Mouse (Mus musculus) neutrophil, adult 65 days (primary cell): ENCODE data around the gene Sptlc2. TPM values are rescaled to one million over a fixed set of nuclear protein-coding genes. Genes with fewer than 3 reads are reported as not detected.

ENCODE experiments used
- total RNA-seq: library from RNA; stranded (reverse); gene quantifications from 2 replicates; pipeline ENCODE4 v1.2.4, GENCODE M21; 2023

The Sptlc2 gene
- 125 and 146 TPM in 2 replicates for total RNA-seq

GRCm38 (mm10) chr12:87388122-87388774, at the start of gene Sptlc2:
Gene Sptlc2, minus strand, starts transcription at chr12:87388355.

GRCm38 (mm10) chr12:87299657-87300440, 88.3 kb downstream of the Sptlc2 start, which contains the start of gene Ism2:
Gene Ism2, minus strand, starts transcription at chr12:87299705.

GRCm38 (mm10) chr12:87266108-87266826, 121.9 kb downstream of the Sptlc2 start, which contains the start of the genes Vipas39 and Ahsa1:
Gene Vipas39, minus strand, starts transcription at chr12:87266256.
Gene Ahsa1, plus strand, starts transcription at chr12:87266479.

Other genes starting within 250 kb of the Sptlc2 start
- 5.6 and 7.8 TPM in 2 replicates for gene Gstz1, start 241.2 kb downstream of the Sptlc2 start, total RNA-seq
- 1.6 and 4.3 TPM in 2 replicates for gene Pomt2, start 240.4 kb downstream of the Sptlc2 start, total RNA-seq
- not detected in 2 replicates for gene Samd15, start 188.6 kb downstream of the Sptlc2 start, total RNA-seq
- gene Tmed8, start 187.9 kb downstream of the Sptlc2 start, total RNA-seq: 9.0 and 13.3 TPM in 2 replicates
- 1.3 and 1.8 TPM in 2 replicates for gene Noxred1, start 149.6 kb downstream of the Sptlc2 start, total RNA-seq
- gene Vipas39, start 122.1 kb downstream of the Sptlc2 start, total RNA-seq: 23.2 and 26.0 TPM in 2 replicates
- 59.2 and 70.0 TPM in 2 replicates for gene Ahsa1, start 121.9 kb downstream of the Sptlc2 start, total RNA-seq
- not detected in 2 replicates for gene Ism2, start 88.7 kb downstream of the Sptlc2 start, total RNA-seq
- 13.6 and 32.8 TPM in 2 replicates for gene Slirp, start 55.5 kb upstream of the Sptlc2 start, total RNA-seq
- gene Alkbh1, start 55.7 kb upstream of the Sptlc2 start, total RNA-seq: 23.0 and 33.5 TPM in 2 replicates
- gene Snw1, start 83.9 kb upstream of the Sptlc2 start, total RNA-seq: 43.1 and 45.3 TPM in 2 replicates
- gene Gm5788, start 106.4 kb upstream of the Sptlc2 start, total RNA-seq: not detected in 2 replicates
- gene Gm8300, start 126.0 kb upstream of the Sptlc2 start, total RNA-seq: not detected in 2 replicates
- not detected in 2 replicates for gene Oog1, start 214.3 kb upstream of the Sptlc2 start, total RNA-seq
- not detected in 2 replicates for gene Gm4027, start 230.5 kb upstream of the Sptlc2 start, total RNA-seq